Mouse (Mus musculus) lung, adult 2 months (tissue): ENCODE data around the gene Zfp648.

Experiments
- CTCF ChIP-seq: fragments of 200-500 bp; IDR thresholded peaks from 2 replicates; pipeline ENCODE4 v1.5.1; 2011; ENCODE audit warnings: mild to moderate bottlenecking, low read length, control low read depth; ENCODE audit not compliant: insufficient read depth
- POLR2A ChIP-seq: fragments of 200-500 bp; IDR thresholded peaks from 2 replicates; pipeline ENCODE4 v1.6.1; 2011; ENCODE audit warnings: low read depth, mild to moderate bottlenecking, control low read depth, low read length, borderline replicate concordance; ENCODE audit errors: extremely low read depth

DNA sequence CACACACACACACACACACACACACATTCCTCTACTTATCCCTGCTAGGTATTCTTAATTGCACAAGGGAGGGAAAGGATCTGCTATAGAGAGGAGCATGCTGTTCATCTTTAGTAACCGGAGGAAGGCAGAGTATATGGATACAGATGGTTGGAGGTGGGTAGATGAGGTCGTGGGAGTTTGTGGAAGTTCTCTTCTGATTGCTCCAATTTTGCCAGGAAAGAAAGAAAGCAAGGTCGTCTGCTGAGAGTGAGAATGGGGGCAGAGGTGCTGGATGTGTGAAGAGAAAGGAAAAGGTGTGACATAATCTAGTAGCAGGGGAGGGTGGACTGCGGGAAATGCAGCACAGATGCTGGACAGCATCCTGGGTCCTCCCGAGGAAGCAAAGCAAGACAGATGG lies 51.8 kb downstream of the Zfp648 start:
- TF ChIP-seq CTCF (no peak), POLR2A (no peak)
